Mouse (Mus musculus) cerebellum, adult 11 months (tissue): Measurements from ENCODE around the gene Zfp2.

Experiments used
- DNase-seq: peaks from one replicate; pipeline ENCODE4 v3.0.0; 2022

Gene Zfp2

GRCm38 (mm10) chr11:50850989-50851601, 64.9 kb downstream of the Zfp2 start:
- no peak for DNase-seq

DNA sequence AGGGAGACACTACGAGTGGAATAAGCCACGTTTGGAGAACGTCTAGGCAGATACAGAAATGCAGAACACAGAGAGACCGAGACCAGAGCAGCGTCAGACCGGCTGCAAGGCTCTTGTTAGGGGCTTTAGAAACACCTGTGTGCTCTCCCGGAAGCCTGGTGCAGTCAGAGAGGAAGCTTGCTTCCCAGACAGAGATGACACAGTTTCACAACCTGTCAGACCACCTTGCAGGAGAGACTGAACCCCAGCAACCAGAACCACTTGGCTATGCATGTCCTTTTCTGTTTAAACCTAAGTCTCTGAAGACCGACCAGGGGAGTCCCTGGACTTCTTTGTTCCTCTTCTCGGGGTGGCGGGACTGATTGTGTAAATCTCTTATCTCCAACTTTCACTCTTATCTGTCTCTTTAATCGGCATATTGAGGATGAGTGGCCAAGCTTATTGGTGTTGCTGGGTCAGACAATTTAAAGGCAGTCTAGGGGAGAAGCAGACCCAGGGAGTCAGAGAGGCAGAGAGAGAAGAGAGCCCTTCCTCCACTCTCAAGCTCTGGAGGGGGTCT, 65.7 kb downstream of the Zfp2 start, which contains the start of gene Grm6:
Grm6 (plus strand) TSS at position 509 of the 559 bp plus-strand sequence.
- DNase-seq, result no peak

DNA sequence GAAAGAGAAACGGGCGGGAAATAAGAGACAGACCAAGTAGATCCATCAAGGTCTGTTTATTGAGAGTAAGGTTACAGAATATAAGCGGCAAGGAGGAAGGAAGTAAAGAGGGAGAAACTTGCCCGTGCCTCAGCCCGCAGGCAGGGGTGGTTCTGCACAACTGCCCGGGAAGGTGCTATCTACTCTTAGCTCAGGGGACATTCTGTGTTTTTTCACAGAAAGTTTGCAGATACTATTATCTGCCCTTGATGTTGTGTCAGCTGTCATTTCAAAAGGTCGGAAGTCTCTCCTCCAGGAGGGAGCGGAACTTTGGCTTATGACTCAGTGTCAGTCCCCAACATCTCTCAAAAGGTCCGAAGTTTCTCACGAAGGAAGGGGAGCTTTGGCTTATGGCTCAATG, 66.7 kb downstream of the Zfp2 start:
- DNase-seq, result no peak
